8 mouse cellular contexts compared by ENCODE assay signal in genomic region chr9:98956591-98957381, GRCm38 (mm10). TPM values are rescaled to one million over a fixed set of nuclear protein-coding genes. Genes with fewer than 3 reads are reported as not detected.
A peak's percentile ranks its signal among the peaks of the same experiment; 100 is the strongest.
DNase-seq lines count a peak whose midpoint lies in the region; ATAC-seq lines count a peak whose summit lies in the region.

No protein-coding gene starts in this region.

- peak; percentile 26 to 43 for DNase-seq in cerebellum, postnatal 14 days
- no peak for DNase-seq in cerebellum, adult 11 months
- DNase-seq in ES-CJ7 (ENCODE audit: low read depth, low spot score) = peak; percentile 70
- peak; percentile 66 for DNase-seq in forebrain, embryonic 10.5 days (ENCODE audit: extremely low spot score, low spot score)
- DNase-seq in midbrain, embryonic 10.5 days (ENCODE audit: low spot score) = peak; percentile 76
- DNase-seq in frontal cortex, postnatal 25 days (ENCODE audit: low spot score in 2 of 2) = no peak
- no peak for DNase-seq in layer of hippocampus, postnatal 14 days (ENCODE audit: low spot score in 2 of 2)

- H3K36me3 ChIP-seq in forebrain, embryonic 10.5 days (replicated peaks) = no peaks in the 10 kb centered on the region
- H3K36me3 ChIP-seq in hindbrain, embryonic 16.5 days (ENCODE audit: control insufficient read depth, insufficient read depth, low read length) = no peaks in the 10 kb centered on the region
- no peaks in the 10 kb centered on the region for H3K36me3 ChIP-seq in midbrain, embryonic 10.5 days

- H3K4me1 ChIP-seq in forebrain, embryonic 10.5 days = peaks cover 47% of the 10 kb centered on the region
- H3K4me1 ChIP-seq in hindbrain, embryonic 16.5 days (ENCODE audit: control insufficient read depth, insufficient read depth, low read depth, low read length) = peaks cover 26% of the 10 kb centered on the region
- peaks cover 46% of the 10 kb centered on the region for H3K4me1 ChIP-seq in midbrain, embryonic 10.5 days

- under 1% methylated on average over 80 of the region's 80 CpGs for WGBS in forebrain, embryonic 10.5 days
- WGBS in hindbrain, embryonic 16.5 days = under 1% methylated on average over 69 of the region's 80 CpGs
- WGBS in midbrain, embryonic 10.5 days = under 1% methylated on average over 80 of the region's 80 CpGs

- peaks cover 100% of the 10 kb centered on the region for H3K27me3 ChIP-seq in forebrain, embryonic 10.5 days (ENCODE audit: poor library complexity, severe bottlenecking)
- H3K27me3 ChIP-seq in hindbrain, embryonic 16.5 days (replicated peaks; ENCODE audit: control insufficient read depth, insufficient read depth, low read length) = peaks cover 49% of the 10 kb centered on the region
- peaks cover 100% of the 10 kb centered on the region for H3K27me3 ChIP-seq in midbrain, embryonic 10.5 days (ENCODE audit: low read depth, poor library complexity, severe bottlenecking)

- H3K27ac ChIP-seq in forebrain, embryonic 10.5 days = peak overlapping the region; percentile 72
- H3K27ac ChIP-seq in hindbrain, embryonic 16.5 days (ENCODE audit: low read depth, low read length) = no peak overlapping the region; the same call in 1 of the 2 replicates
- peak overlapping the region; percentile 79 for H3K27ac ChIP-seq in midbrain, embryonic 10.5 days (replicated peaks)

- peak overlapping the region; percentile 62 for H3K4me3 ChIP-seq in forebrain, embryonic 10.5 days
- peak overlapping the region; percentile 41 for H3K4me3 ChIP-seq in hindbrain, embryonic 16.5 days (ENCODE audit: low read length)
- peak overlapping the region; percentile 64 for H3K4me3 ChIP-seq in midbrain, embryonic 10.5 days

- H3K4me2 ChIP-seq in hindbrain, embryonic 16.5 days (ENCODE audit: low read length) = peak overlapping the region; percentile 54

- peak; percentile 35; the same call in 1 of the 2 replicates for ATAC-seq in hindbrain, embryonic 16.5 days

- H3K9ac ChIP-seq in hindbrain, embryonic 16.5 days (ENCODE audit: low read depth, low read length) = peak overlapping the region; percentile 55

- H3K9me3 ChIP-seq in forebrain, embryonic 10.5 days = no peaks in the 10 kb centered on the region
- H3K9me3 ChIP-seq in hindbrain, embryonic 16.5 days (ENCODE audit: control insufficient read depth, low read length) = no peaks in the 10 kb centered on the region
- no peaks in the 10 kb centered on the region for H3K9me3 ChIP-seq in midbrain, embryonic 10.5 days (replicated peaks)

RNA-seq across cellular contexts. Expression of gene Foxl2, which starts 1.7 kb away (rescaled TPM):
- 0.98 and 1.1 TPM in 2 replicates for polyA plus RNA-seq in forebrain, embryonic 10.5 days (2016; fragmentation: Nextera tagmentation; extraction: Ambion mirVana)
- 0.24 and 0.45 TPM in 2 replicates for polyA plus RNA-seq in hindbrain, embryonic 16.5 days (2015; fragmentation: Nextera tagmentation; extraction: Ambion mirVana)
- polyA plus RNA-seq in midbrain, embryonic 10.5 days (2016; fragmentation: Nextera tagmentation; extraction: Ambion mirVana) = 3.5 and 4.1 TPM in 2 replicates
- 1 to 10 TPM; 1.4 to 1.6 TPM for total RNA-seq in layer of hippocampus, postnatal 14 days (2021)

RNA-seq across cellular contexts. Expression of gene Faim, which starts 29.4 kb away (rescaled TPM):
- polyA plus RNA-seq in forebrain, embryonic 10.5 days (2016; fragmentation: Nextera tagmentation; extraction: Ambion mirVana) = 69.0 and 71.3 TPM in 2 replicates
- 107 and 115 TPM in 2 replicates for polyA plus RNA-seq in hindbrain, embryonic 16.5 days (2015; fragmentation: Nextera tagmentation; extraction: Ambion mirVana)
- 73.5 and 81.5 TPM in 2 replicates for polyA plus RNA-seq in midbrain, embryonic 10.5 days (2016; fragmentation: Nextera tagmentation; extraction: Ambion mirVana)
- 10 to 100 TPM; 53.8 to 58.5 TPM for total RNA-seq in layer of hippocampus, postnatal 14 days (2021)

RNA-seq across cellular contexts. Expression of gene 7420426K07Rik, which starts 53.9 kb away (rescaled TPM):
- not detected in 2 replicates for polyA plus RNA-seq in forebrain, embryonic 10.5 days (2016; fragmentation: Nextera tagmentation; extraction: Ambion mirVana)
- not detected in 2 replicates for polyA plus RNA-seq in hindbrain, embryonic 16.5 days (2015; fragmentation: Nextera tagmentation; extraction: Ambion mirVana)
- polyA plus RNA-seq in midbrain, embryonic 10.5 days (2016; fragmentation: Nextera tagmentation; extraction: Ambion mirVana) = not detected in 2 replicates
- not detected for total RNA-seq in layer of hippocampus, postnatal 14 days (2021)

Comparison
In these comparisons a context has a peak if more than half of its experiments do, and no peak if none do; other contexts are left out.
1. DNase-seq: peak in cerebellum, postnatal 14 days (2 of 2), ES-CJ7 (single experiment), forebrain, embryonic 10.5 days (single experiment) and midbrain, embryonic 10.5 days (single experiment); none in cerebellum, adult 11 months (single experiment), frontal cortex, postnatal 25 days (0 of 2) and layer of hippocampus, postnatal 14 days (0 of 2).
2. Peak in every context shown above with its lines, with median percentiles within 50 percentile points of each other: H3K4me3 ChIP-seq.